Mouse (Mus musculus): ENCODE measurements at regions not wholly inside any gene's neighbourhood (a gene's known extent, or its start where the extent isn't known, plus 50 kb on each side); places are given as distances from the start of the nearest gene placed in this dataset.
A peak's percentile ranks its signal among the peaks of the same experiment; 100 is the strongest.

DNA sequence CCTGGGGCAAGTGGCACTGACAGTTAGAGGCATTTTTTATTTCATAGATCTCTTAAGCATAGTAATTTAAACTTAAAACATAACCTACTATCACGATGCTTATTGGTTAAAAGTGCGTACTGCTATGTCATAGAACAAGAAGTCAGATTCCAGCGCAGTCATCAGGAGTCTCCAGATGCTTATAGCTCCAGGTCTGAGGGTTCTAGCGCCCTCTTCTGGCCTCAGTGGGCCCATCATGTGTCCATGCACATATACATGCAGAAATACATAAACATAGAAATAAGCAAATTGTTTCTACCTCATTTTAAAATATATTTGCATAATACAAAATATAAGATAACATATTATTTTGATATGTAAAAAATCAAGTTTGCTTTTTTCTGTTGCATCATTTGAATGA lies 1002.8 kb upstream of the Adgrl2 start:
- no peak for DNase-seq (ENCODE audit: low spot score in 2 of 2)

DNA sequence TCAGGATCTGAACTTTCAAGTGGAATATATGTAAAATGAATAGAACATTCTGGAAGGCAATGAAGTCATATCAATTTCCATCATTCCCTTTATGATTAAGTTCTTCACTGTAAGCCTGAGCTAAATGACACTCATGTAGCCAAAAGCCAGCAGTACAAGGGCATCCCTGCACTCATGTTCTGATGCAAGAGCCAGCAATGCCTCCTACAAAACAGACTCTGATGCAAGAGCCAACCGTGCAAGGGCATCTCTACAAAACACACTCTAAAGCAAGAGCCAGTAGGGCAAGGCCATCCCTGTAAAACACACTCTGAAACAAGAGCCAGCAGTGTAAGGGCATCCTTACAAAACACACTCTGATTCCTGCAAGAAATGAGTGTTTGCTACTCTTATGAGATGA lies 997.4 kb upstream of the Adgrl2 start:
- no peak for DNase-seq (ENCODE audit: low spot score in 2 of 2)

DNA sequence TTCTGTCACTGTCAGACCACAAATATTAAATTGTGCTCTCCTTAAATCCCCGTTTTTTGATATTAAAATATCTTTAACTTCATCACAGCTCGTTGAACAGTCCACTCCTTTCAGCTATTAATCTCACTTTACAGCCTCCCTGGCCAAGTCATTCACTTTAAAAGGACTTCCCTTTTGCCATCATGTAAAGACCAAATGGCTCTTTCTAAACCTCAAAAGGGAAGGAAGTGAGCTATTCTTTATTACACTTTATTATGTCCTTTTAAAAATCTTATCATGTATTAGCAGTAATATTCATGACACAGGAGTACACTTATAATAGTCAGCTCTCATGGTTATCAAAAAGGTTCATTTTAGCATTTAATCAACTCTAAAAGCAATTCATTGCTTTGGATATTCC lies 966.6 kb upstream of the Adgrl2 start:
- DNase-seq (ENCODE audit: low spot score in 2 of 2): no peak

DNA sequence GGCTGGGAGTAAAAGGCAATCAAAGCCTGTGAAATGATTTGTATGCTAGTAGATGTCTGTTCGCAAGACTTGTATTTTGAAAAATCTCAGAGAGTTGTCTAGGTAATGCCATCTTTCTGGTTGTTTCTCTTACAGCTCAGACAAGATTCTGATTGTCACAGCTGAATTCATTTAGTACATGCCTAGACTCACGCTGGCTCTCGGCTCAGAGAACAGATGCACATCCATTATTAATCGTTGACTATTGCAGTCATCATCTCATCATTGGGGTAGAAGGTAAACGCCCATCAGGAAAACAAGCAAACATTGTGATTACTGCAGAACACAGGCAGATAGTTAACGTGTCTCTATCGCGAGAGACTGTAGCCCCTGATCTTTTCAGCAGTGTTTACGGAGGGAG lies 945.8 kb upstream of the Adgrl2 start:
- no peak for DNase-seq (ENCODE audit: low spot score in 2 of 2)

DNA sequence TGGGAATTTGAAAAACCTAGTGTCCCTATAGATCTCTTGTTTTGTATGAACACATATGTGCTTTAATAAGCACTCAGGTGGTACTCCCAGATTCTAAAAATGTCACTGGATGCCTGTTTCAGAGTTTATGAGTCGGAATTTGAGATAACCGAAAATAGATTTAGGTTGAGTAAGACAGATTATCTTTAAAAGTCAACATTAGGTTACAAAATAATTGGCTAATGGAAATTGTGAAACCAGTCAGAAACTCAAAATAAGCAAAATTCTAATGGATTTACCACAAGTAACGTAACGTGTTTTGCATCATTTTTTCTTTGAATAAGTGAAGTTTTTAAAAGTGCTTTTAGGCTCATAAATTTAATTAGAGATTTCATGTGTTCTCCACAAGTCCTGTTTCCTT lies 944.5 kb upstream of the Adgrl2 start:
- DNase-seq (ENCODE audit: low spot score in 2 of 2): no peak

DNA sequence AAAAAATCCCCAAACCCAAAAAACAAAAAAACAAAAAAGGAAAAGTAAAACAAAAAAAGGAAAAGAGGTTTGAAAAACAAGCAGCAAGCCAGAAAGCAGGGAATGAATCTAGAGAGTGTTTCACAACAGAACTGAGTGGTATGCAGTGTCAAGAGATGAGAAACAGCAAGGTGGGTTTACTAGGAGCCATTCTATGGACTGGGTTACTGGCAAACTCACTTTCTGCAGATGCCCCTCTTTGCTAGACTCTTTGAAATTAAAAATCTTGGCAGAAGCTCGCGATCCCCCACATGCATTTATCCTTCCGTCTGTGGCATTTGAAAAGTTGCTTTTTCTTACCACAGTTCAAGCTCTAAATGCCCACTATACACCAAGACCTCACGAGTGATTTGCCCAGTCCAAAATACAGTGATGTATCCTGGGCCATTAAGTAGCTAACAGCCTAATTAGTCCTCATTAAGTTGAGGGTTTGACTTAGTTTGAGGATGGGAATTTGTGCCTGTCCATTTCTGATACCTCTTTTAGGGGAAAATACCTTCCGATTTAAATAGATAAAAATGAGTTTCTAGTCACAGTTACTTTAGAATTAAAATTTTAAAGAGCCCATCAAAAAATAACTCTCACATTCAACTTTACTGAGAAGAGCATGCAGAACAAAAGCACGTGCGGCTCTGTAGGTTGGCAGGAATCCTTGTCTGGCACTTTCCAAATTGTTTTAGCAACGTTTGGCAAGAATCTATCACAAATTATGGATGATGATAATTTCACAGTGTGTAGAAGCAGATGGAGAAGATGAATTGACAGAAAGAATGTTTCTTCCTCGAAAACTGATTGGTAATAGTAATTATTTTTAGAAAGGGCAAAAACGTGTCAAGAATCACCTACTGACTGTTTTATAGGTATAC lies 938.4 kb upstream of the Adgrl2 start:
- no peak for DNase-seq (ENCODE audit: low spot score in 2 of 2)

DNA sequence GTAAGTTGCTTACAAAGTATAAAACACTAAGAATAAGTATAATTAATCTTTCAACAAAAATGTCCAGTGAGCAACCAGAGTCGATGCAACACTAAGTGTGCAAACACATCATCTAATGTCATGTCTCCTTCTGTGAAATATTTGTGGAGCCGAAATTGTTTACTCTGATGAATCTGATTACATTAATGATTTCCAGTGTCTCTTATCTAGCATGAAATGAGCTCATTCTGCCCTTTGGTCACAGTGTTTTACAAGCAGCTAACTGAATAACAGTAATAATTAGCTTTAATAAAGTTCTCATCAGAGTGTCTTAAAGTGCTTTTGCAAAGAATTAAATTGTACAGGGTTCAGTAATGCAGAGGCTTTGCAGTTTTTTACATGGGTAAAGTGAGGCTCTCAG lies 929.9 kb upstream of the Adgrl2 start:
- no peak for DNase-seq (ENCODE audit: low spot score in 2 of 2)

DNA sequence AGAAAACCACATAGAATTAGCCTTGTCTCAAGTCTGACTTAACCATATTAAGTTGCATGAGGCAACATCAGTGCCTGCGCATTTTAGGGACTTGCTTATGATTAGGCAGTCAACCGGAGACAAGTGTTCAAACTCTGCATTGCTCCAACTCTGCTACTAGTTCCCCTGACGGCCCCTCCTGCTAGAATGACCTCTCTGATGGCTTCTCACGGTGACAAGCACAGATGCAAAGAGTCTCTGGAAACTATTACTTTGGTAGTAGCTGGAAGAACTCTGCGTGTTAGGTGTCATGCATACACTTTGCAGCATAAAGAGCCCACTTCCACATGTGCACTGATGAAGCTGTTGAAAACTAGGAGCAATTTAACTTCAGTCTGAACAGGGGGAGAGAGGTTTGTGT lies 927.8 kb upstream of the Adgrl2 start:
- no peak for DNase-seq (ENCODE audit: low spot score in 2 of 2)

DNA sequence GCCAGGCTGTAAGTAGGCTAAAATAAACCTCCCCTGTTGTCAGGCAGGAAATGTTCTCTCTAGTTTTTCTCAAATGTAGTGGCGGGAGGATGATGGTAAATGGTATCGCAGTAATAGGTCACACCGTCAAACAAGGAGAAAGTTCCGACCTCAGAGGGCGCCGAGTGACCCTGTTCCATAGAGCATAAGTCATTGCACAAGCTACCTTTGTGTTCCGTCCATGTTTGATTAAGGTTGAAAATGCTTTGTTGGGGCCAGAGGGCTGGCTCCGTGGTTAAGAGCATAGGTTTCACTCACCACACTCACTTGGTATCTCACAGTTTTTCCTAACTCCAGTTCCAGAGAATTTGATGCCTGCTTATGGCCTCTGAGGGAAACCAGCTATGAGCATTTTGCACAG lies 920.4 kb upstream of the Adgrl2 start:
- DNase-seq (ENCODE audit: low spot score in 2 of 2): no peak

DNA sequence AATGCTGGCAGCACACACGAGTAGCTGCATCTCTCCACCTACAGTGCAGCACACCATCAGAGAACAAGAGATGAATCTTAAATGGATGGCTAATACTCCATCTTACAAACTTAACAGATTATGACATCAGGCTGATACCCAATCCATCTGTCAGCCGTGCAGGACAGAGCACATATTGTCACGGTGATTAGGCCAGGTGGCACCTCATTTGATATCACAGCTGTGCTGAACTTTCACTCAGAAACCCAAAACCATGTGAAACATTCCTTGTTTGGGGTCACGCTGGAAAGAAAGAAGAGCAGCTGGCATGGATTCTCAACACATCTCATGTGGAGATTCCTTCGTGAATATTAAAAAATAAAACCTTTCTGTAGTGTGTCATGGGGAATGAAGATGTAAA lies 911.4 kb upstream of the Adgrl2 start:
- DNase-seq (ENCODE audit: low spot score in 2 of 2): no peak

DNA sequence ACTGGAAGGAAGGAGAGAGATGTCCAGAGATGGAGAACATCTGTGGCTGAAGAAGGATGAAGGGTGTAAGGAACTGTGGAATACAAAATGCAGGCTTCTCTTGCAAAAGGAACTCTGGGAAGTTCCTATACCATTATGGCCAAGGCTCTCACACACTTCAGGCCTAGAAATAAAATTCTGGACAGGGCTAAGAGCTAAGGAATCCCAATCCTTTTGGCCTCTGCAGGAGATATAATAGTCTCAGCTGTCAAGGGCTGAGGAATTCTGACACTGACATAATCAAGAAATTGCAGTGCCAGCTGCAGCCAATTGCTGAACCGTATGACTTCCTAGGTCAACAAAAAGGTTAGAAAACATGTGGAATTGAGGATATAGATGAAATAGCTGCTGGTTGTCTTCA lies 886.2 kb upstream of the Adgrl2 start:
- DNase-seq (ENCODE audit: low spot score in 2 of 2): no peak

DNA sequence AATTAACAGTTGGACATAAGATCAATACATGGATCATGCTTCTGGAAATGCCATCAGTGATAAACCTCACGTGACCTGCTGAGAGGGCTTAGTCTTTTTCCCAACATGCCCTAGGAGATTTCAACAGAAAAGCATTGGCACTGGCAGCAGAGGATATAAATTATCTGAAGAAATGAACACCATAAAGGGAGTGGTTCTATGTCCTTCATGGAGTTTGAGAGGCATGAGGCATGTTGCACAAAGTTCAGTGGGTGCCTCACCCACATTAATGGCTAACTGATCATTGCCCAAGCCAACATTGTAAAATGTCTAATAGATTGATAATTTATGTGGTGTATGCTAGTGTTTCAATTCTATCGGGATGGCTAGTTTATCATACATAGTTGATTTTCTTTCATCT lies 875.6 kb upstream of the Adgrl2 start:
- DNase-seq (ENCODE audit: low spot score in 2 of 2): no peak

DNA sequence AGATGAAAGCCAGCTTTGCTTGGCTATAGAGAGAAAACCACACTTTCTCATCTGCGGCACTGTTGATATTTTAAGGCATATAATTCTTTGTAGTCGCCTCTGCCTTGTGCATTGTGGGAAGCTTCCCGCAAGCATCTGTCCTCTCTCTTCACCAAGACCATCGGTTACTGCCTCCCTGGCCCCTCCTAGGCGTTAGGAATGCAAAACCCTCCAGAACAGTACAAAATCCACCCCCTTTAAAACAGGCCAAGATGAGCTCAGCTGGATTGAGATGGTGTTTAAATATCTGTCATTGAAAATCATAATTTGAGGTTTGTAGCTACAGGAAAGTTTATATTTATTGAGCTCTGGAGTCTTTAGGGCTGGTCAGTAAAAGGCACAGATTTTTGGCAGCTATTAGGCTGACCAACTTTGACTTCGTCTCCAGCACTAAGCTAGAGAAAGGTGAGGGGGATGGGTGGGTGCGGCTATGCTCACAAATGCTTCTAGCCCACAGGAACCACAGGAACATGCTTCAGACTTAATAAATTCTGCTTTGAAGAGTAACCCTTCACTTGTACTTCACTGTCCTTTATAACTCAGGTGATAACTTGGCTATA lies 856.7 kb upstream of the Adgrl2 start:
- no peak for DNase-seq (ENCODE audit: low spot score in 2 of 2)

DNA sequence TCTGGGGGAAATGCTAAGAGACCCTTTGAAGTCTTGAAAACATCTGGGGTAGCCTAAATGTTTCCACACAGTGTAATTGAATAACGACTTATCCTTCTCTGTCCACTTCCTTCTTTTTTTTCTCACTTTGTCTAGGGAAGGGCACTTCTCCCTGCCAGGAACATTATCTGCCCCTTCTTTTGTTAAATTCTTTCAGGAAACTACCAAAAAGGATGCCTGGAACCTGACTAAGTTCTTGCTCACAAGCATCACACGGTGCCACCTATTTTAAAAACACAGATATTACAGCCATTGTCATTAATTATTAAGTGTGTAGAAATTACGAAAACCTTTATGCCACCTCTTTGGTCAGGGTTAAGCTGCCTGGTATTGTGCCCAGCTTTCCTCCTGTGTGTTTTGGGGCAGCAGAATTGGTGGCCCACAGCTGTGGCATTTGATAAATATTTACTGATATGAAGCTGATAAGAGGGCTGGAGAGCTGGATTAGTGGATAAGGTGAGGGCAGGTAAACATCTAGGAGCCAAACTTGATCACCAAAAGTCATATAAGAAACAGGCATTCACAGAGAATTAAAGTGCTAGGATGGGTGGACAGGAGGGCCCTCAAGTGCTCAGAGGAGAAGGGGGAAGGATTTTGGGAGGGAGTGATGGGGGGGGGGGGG lies 855.6 kb upstream of the Adgrl2 start:
- no peak for DNase-seq (ENCODE audit: low spot score in 2 of 2)

DNA sequence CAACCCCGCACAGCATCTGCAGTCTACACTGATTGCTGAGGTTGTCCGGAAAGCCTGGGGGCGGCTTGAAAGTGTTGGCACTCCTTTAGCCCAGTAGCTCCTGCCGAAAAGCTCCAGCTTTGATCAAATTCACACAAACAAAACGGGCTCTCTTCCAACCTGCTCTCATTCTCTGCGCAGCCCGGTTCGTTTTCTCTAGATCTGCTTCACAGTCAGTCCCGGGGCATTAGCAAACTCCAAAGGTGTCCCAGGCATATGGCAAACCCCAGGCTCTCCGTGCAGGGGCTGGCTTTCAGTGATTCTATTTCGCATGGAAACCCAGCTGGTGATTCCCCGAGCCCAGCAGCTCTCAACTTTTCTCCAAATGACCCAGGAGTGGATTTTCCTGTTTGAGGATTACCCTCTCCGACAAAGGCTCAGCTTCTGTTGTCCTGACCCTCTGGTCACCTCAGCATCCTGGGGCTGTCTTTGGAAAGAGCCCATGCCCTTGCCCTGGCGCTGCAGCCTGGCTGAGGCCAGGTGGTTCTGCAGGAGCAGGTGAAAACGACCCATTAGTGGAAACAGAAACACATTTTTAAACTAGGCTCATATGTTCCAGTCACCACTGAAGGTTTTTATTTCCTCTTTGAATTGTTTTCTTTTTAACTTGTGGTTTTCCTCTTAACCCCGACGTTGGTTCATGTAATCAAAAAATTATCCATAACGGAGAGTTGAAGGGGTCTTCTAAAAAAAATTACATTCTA lies 854.9 kb upstream of the Adgrl2 start:
- DNase-seq (ENCODE audit: low spot score in 2 of 2): peak; percentile 12 to 28

DNA sequence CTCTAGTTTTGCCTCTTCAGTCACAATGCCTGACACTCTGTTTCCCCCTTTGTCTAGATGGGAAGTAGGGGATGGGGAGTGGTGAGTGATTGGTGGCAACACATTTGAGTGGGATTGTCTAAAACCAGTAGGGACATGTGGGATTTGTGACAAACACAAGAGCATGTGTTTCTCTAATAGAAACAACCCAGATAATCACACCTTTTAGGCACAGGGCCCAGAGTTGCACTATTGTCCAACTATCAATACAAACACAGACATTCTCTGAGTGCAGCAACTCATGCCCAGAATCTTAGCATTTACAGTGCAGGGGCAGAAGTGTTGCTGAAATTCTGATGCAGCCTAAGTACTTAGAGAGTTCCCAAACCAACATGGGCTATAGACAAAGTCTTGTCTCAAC lies 847.6 kb upstream of the Adgrl2 start:
- DNase-seq (ENCODE audit: low spot score in 2 of 2): no peak

DNA sequence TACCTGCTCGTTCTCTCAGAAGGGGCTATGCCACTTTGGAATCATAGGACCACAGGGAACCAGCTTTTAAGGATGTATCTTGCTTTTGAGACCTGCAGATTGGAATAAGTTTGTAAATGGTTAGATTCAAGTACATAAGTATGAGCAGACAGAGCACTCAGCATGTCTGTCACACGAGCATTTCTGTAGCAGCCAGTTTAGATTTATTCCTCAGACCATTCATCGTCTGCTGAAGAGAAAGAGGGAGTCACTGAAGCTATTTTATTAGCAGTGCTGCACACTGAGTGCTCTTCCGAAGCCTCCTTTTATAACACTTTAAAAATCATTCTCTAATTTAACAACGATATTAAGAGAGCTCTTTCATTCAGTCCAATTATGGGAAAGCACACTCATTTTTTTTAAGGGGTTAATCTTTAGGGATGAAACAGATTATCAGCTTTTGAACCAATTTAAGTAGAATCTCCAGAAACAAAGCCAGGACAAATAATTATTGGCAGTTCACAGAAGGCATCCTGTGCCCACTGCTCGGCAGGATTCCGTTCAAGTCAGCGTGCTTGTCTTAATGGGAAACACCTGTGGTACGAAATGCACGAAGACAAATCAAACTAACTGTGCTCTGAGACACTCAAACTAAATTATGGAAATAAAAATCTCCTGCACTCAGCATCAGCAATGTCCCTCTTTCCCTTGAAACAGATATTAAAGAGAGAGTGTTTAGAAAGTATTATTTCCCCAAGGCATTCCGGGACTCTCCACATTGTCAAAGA lies 846.3 kb upstream of the Adgrl2 start:
- no peak for DNase-seq (ENCODE audit: low spot score in 2 of 2)

DNA sequence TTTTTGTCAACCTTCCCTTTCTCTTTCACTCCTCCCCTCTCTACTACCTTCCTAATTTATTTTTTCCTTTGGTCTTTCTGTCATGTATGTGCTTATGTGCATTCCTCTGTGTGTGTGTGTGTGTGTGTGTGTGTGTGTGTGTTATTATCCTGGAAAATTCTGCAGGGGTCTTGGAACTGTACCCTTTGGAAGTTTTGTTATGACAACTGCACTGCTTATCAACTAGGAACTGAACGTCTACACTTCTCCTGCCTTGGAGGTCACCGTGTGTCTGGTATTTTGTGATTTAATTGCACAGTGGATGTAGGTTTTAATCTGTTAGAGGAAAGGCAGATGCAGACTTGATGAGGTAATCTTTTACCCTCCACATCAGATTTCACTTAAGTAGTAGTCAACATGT lies 836.8 kb upstream of the Adgrl2 start:
- DNase-seq (ENCODE audit: low spot score in 2 of 2): no peak

DNA sequence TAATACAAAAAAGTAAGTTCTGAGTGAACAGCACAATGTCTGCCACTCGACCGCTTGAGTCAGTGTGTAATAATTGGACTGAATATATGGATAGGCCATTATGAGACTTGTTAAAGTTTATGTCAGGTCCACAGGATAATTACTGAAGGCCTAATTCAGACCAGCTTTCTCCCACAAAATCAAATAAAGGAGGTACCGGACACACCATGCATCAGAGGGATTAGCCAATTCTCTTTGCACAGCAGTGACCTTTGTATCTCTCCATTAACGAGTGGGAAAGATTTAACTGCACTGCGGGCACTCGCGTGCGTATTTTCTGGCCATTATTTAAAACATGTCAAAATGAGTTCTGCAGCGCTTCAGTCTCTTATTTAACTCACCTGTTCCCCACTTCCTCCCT lies 836.4 kb upstream of the Adgrl2 start:
- DNase-seq (ENCODE audit: low spot score in 2 of 2): no peak

DNA sequence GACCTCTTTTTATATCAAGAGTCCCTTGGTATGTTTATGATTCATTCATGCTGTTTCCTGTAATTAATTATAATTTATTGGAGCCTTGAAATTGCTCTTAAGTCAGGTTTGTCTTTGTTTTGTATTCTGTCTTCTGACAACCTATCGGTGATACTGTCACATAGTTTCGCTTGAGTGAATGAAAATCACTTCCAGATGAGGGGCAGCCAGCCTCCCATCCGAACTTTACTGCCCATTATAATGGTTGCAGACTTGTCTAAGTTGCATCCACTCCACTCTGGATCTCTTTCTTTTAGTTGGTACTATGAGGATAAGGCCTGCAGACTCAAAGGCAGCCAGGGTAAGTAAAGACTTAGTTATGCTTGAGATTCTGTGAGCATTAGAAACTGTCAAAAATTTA lies 830.3 kb upstream of the Adgrl2 start:
- no peak for DNase-seq (ENCODE audit: low spot score in 2 of 2)

DNA sequence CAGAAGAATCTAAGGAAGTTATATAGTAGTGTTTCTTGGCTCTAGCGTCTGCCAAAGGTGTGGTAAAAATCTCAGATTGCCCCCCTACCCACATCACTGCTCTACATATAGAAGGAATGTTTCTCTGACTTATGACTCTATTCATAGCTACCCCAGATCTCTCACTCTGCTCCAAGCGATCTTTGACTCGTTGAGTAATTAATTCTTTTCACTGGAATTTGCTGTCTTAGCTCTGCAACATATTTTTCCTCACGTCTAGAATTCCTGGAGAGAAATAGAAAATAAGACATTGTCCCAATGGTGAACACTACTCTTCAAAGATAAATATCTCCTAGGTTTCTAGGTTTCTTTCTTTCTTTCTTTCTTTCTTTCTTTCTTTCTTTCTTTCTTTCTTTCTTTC lies 829.5 kb upstream of the Adgrl2 start:
- no peak for DNase-seq (ENCODE audit: low spot score in 2 of 2)

DNA sequence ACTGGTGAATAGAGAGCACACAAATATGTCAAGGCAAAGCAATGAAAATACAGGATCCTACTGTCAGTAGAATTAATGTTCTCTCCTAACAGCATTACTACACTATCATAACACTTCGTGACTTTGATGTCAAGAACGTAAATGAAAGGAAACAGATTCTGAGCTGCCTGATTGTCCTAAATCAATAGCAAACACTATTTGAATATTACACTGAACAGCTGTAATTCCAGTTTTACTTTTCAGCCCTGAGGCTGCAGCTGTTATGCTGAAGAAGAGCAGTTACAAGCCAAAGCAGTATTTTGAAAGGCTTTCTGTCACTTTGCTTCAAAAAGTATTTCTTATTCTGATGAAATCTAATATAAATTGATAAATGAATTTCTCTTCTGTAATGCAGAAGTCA lies 828.7 kb upstream of the Adgrl2 start:
- no peak for DNase-seq (ENCODE audit: low spot score in 2 of 2)

Measured in frontal cortex, postnatal 36 days (tissue).